Mouse (Mus musculus): ENCODE data around the gene AW822073.
"Not testable (repeated sequence)": the region's sequence is repeated elsewhere in the genome, so short reads cannot be mapped to it uniquely, and the experiment has no call there.

The AW822073 gene

DNA sequence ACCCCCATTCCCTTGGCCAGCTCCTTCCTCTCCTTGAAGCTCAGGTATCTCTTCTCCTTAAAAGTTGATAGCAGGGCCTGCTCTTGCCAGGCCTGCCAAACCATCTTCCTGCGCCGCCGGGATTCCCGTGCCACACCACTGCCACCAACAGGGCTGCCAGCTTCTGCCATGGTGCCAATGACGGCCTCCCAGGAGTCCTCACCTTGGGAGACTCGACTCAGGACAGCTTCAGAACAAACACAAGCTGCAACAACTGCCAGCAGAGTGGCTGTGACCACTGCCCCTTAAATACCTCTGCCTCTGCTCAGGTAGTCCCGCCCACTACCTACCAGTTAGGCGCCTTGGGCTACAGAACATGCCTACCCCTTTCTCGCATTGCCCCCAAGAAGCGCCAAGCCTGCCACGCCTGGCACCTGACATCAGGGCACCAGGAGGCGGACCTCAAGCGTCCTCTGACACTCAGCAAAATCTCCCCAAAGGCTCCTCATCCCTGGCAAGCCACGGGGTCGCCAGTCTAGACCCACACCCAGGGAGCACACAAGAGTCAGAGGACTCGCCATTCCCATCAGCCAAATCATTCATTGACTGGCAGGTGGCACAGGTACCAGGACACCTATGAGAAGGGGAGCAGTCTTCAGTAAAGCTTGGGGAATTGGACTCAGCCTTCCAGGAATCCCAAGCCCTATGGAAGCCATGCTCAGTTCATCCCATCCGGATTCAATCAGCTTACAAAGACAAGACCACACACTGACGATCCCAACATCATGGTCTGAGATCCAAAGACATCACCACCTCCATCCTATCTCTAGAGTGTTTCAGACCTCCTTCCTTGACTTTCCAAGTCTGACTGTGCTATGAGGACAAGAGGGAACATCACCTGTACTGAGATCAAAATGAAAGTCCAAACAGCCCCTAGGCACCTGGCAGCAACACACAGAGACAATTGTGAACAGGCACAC is at the start of gene AW822073:
Gene AW822073 (minus strand): TSS at position 104 of the 959 bp plus-strand sequence.
- not testable (repeated sequence) for DNase-seq (ENCODE audit: low spot score in 2 of 2)

DNA sequence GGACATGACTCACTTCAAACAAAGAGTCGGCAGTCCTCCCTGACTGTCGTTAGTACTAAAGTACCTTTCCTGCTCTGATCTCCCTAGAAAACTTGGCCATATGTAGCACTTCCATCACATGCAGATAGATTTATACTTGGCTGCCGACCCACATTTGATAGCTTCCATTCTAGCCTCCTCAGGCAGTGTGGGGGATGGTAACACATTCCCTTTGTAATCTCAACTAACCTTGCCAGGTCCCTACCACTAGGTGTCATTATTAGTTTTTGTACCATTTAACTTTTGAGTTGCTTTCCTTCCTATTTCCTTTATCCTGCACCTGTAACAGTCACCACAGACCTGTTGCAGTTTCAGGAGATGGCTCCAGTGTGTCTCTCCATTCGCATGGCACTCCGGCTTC is 33.7 kb upstream of the AW822073 start:
- DNase-seq (ENCODE audit: low spot score in 2 of 2): no peak

DNA sequence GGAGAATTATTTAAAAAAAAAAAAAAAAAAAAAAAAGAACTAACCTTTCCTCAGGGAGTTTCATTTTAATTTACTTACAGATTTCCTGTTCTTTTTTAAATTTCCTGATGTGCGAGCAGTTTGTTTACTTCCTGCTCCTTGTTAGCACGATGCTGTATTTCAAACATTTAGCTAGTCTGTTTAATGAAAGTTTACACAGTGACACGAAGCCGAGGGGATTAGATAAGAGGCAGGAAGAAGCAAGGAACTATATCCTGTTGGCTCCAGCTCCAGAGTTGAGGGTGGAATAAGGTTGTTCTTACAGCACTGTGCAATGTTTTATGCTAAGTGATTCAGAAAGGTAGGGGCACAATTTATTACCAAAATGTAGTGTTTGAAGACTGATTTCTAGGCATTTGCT is 31.2 kb upstream of the AW822073 start:
- no peak for DNase-seq (ENCODE audit: low spot score in 2 of 2)

DNA sequence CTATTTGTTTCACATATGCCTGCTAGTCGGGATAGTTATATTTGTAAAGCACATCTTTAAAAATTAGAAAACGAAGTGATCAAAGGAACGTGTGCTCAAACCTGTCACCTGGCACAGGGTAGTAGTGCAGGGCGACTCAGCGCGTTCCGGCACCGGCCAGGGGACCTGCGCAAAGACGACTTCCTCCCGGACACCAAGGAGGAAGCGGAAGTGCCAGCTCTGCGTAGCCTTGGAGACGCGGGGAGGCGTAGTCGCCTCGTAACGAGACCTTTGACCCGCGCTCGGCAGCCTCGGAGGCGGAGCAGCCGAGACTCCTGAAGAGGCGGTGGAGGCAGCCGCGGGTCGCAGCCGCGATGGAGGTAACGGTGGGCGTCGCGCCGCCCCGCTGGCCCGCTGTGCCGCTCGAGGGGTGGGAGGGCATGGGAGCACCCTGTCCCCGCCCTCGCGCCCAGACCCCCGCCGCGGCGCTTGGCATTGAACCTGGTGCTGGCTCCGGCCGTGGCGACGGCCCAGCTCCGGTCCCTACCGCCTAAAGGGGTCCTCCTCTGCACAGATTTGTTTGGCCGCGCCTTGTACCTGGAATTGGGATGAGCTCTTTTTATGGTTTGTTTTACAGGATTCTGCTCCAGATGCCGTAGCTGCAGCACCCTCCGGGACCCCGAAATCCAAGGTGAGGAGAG is 30.6 kb upstream of the AW822073 start, which contains the start of gene Gcc2:
Gene Gcc2 (plus strand): TSS at position 285 of the 680 bp plus-strand sequence.
- peak; percentile 84 to 90 for DNase-seq (ENCODE audit: low spot score in 2 of 2)

DNA sequence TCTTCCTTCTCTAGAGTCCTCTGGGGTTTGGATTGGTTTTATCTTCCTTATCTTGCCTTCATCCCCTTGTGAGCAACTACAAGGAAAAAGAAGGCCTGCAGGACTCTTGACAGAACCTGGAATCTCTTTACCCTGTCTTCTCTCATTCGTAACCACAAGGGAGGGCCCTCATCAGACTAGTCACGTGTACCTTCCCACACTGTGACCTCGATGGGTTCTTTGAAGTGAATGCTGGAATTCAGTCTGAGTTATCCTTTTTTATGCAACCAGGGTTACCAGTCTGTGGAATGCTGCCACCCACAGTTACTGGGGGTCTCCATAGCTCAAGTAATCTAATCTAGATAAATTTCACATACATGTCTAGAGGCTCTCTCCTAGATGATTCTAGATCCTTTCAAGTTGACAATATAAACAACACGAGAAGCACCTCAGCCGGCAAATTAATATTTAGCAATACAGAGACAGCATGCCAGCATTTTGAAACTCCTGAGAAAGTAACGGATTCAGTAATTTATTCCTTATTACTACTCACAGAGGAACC is 30.0 kb upstream of the AW822073 start:
- no peak for DNase-seq (ENCODE audit: low spot score in 2 of 2)

DNA sequence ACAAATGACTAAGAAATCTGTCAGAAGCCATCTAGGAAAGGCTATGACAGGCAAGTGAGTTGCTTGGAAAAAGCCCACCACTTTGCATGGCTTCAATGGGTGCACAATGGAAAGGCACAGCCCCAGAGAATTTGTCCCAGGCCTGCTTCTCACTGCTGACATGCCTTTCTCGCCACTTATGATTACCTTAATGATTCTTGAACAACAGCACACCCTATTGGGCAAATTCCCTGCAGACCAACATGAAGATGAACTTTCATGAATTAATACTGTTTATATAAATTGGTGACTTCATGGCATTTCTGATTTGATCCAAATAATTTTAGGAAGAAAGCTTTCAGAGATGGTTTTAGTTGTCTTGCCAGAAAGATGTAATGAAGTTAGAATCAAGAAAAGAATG is 24.8 kb upstream of the AW822073 start:
- no peak for DNase-seq (ENCODE audit: low spot score in 2 of 2)

DNA sequence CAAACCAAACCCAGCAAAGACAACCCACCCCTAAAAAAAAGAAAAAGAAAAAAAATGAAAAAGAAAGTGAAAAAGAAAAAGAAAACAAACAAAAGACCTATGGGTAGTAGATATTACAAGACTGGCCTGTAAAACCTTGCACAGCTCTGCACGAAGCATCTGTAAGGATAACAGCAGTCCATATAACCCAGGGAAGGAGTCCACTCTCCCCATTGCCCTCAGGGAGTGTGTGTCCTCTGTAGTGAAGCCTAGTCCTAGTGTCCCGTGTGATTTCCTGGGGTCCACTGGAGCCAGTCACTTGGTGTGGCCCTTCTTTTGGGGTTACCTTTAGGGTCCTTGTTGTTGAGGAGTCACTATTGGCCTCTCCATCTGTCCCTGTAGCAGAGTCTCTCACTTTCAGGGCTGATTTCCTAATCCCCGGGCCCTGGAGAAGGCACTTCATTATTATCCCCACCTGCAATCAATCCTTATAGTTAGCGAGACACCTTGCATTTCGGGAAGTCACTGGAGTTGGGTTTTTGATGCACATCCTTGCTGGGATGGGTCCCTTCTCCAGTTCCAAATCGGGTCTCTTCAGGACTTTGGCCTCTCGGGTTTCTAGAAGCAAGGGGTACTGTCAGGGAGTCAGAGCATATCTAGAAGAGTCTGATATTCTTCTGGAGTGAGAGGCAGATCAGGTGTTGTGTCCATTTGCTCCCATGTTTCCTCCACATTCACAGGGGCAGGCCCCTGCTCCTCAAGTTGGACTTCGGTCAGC is 14.4 kb upstream of the AW822073 start:
- DNase-seq (ENCODE audit: low spot score in 2 of 2): peak; percentile 40 to 54

DNA sequence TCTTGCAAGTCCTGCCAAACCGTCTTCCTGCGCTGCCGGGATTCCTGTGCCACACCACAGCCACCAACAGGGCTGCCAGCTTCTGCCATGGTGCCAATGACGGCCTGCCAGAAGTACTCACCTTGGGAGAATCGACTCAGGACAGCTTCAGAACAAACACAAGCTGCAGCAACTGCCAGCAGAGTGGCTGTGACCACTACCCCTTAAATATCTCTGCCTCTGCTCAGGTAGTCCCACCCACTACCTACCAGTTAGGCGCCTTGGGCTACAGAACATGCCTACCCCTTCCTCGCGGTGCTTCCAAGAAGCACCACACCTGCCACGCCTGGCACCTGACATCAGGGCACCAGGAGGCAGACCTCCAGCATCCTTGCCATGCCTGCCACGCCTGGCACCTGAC is 11.9 kb upstream of the AW822073 start, which contains the start of gene Gm4981:
Gene Gm4981 (minus strand): TSS at position 89 of the 400 bp plus-strand sequence.
- no peak for DNase-seq (ENCODE audit: low spot score in 2 of 2)

DNA sequence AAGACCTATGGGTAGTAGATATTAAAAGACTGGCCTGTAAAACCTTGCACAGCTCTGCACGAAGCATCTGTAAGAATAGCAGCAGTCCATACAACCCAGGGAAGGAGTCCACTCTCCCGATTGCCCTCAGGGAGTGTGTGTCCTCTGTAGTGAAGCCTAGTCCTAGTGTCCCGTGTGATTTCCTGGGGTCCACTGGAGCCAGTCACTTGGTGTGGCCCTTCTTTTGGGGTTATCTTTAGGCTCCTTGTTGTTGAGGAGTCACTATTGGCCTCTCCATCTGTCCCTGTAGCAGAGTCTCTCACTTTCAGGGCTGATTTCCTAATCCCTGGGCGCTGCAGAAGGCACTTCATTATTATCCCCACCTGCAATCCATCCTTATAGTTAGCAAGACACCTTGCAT is 10.3 kb upstream of the AW822073 start:
- DNase-seq (ENCODE audit: low spot score in 2 of 2): not testable (repeated sequence)

DNA sequence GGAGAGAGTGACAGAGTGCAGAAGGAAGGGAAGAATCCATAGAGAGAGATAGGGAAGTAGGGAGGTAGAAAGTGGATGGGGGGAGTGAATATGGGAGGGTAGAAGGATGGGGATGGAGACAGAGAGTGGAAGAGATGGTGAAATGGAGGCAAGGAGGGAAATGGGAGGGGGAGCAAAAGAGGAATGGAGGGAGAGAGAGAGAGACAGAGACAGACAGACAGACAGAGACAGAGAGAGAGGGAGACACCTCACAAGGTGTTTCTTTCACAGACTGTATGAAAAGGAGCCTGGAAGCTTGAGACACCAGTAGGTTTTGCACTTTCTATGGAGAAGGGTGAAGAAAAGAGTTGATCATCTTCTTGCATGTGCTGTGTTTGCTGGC is 9.0 kb upstream of the AW822073 start:
- DNase-seq (ENCODE audit: low spot score in 2 of 2): not testable (repeated sequence)

DNA sequence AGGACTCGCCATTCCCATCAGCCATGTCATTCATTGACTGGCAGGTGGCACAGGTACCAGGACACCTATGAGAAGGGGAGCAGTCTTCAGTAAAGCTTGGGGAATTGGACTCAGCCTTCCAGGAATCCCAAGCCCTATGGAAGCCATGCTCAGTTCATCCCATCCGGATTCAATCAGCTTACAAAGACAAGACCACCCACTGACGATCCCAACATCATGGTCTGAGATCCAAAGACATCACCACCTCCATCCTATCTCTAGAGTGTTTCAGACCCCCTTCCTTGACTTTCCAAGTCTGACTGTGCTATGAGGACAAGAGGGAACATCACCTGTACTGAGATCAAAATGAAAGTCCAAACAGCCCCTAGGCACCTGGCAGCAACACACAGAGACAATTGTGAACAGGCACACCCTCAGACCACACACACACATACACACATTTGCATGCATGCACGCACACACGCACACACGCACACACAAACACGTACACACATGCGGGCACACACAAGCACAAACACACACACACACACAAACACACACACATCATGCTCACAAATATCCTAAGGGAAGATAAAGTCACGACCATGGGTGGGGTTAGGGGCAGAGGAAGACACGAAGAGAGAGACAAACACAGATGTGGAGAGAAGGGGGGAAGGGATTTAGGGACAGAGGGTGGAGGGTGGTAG is 8.5 kb upstream of the AW822073 start:
- DNase-seq (ENCODE audit: low spot score in 2 of 2): not testable (repeated sequence)

DNA sequence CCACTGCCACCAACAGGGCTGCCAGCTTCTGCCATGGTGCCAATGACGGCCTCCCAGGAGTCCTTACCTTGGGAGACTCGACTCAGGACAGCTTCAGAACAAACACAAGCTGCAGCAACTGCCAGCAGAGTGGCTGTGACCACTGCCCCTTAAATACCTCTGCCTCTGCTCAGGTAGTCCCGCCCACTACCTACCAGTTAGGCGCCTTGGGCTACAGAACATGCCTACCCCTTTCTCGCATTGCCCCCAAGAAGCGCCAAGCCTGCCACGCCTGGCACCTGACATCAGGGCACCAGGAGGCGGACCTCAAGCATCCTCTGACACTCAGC is 7.9 kb upstream of the AW822073 start, which contains the start of gene Duxf3:
Gene Duxf3 (minus strand): TSS at position 35 of the 329 bp plus-strand sequence.
- DNase-seq (ENCODE audit: low spot score in 2 of 2): not testable (repeated sequence)

DNA sequence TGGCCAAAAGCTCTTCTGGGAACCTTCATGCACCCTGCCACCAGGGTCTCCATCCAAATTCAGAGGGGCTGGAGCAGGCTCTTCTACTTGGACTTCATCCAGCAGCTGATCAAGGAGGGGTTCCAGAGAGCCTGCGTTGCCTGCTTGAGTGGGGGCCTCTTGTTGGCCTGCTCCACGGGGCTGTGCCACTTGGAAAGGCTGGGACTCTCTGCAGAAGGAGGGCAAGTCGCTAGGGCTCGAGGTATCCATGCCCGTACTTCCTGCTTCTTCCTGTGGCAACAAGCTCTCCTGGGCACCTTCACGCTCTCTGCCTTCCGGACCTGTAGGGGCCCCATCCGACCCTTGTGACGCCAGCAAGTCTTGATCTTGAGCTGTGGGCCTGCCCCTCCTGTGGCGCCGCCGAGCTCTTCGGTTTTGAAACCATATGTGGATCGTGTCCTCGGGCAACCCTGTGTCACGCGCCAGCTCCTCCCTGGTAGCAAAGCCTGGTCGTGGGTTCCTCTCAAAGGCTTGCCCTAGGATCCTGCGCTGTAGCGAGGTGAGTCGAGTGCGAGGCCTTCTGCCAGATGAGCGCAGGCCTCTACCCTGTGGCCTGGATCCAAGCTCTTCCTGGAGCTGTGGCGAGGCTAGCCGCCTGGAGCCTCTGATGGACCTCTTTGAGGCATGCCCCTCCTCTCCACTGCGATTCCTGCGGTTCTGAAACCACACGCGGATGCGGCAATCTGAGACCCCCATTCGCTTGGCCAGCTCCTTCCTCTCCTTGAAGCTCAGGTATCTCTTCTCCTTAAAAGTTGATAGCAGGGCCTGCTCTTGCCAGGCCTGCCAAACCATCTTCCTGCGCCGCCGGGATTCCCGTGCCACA is 7.3 kb upstream of the AW822073 start:
- DNase-seq (ENCODE audit: low spot score in 2 of 2): peak; percentile 50 to 60

DNA sequence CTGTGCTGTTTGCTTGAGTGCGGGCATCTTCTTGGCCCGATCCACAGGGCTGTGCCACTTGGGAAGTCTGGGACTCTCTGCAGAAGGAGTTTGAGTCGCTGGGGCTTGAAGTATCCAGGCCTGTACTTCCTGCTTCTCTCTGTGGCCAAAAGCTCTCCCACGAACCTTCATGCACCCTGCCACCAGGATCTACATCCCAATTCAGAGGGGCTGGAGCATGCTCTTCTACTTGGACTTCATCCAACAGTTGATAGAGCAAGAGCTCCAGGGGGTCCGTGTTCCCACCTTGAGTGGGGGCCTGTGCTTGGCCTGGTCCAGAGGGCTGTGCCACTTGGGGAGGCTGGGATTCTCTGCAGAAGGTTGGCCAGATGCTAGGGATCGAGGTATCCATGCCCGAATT is 6.4 kb upstream of the AW822073 start:
- DNase-seq (ENCODE audit: low spot score in 2 of 2): not testable (repeated sequence)

DNA sequence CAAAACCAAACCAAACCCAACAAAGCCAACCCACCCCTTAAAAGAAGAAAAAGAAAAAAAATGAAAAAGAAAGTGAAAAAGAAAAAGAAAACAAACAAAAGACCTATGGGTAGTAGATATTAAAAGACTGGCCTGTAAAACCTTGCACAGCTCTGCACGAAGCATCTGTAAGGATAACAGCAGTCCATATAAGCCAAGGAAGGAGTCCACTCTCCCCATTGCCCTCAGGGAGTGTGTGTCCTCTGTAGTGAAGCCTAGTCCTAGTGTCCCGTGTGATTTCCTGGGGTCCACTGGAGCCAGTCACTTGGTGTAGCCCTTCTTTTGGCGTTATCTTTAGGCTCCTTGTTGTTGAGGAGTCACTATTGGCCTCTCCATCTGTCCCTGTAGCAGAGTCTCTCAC is 5.3 kb upstream of the AW822073 start:
- DNase-seq (ENCODE audit: low spot score in 2 of 2): not testable (repeated sequence)

DNA sequence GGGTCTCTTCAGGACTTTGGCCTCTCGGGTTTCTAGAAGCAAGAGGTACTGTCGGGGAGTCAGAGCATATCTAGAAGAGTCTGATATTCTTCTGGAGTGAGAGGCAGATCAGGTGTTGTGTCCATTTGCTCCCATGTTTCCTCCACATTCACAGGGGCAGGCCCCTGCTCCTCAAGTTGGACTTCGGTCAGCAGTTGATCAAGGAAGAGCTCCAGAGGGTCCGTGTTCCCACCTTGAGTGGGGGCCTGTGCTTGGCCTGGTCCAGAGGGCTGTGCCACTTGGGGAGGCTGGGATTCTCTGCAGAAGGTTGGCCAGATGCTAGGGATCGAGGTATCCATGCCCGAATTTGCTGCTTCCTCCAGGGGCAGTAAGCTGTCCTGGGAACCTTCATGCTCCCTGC is 3.1 kb upstream of the AW822073 start:
- DNase-seq (ENCODE audit: low spot score in 2 of 2): not testable (repeated sequence)

DNA sequence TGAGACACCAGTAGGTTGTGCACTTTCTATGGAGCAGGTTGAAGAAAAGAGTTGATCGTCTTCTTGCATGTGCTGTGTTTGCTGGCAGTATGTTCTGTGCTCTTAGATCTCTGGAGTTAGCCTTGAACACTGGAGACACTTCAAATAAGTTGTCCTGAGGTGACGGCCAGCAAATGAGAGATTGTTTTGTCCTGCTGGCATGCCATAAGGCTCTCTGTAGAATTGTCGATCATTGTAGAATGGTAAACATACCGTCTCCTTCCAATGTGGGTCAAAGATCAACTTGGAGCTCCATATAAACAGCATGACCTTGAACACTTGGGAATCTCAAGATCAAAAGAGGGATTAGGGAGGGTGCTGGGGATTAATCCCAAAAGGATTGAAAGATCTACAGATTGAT is 1.6 kb upstream of the AW822073 start:
- DNase-seq (ENCODE audit: low spot score in 2 of 2): not testable (repeated sequence)

DNA sequence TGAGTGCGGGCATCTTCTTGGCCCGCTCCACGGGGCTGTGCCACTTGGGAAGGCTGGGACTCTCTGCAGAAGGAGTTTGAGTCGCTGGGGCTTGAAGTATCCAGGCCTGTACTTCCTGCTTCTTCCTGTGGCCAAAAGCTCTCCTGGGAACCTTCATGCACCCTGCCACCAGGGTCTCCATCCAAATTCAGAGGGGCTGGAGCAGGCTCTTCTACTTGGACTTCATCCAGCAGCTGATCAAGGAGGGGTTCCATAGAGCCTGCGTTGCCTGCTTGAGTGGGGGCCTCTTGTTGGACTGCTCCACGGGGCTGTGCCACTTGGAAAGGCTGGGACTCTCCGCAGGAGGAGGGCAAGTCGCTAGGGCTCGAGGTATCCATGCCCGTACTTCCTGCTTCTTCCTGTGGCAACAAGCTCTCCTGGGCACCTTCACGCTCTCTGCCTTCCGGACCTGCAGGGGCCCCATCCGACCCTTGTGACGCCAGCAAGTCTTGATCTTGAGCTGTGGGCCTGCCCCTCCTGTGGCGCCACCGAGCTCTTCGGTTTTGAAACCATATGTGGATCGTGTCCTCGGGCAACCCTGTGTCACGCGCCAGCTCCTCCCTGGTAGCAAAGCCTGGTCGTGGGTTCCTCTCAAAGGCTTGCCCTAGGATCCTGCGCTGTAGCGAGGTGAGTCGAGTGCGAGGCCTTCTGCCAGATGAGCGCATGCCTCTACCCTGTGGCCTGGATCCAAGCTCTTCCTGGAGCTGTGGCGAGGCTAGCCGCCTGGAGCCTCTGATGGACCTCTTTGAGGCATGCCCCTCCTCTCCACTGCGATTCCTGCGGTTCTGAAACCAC is 541 bp downstream of the AW822073 start:
- DNase-seq (ENCODE audit: low spot score in 2 of 2): peak in 1 of 2 experiments; percentile 54

DNA sequence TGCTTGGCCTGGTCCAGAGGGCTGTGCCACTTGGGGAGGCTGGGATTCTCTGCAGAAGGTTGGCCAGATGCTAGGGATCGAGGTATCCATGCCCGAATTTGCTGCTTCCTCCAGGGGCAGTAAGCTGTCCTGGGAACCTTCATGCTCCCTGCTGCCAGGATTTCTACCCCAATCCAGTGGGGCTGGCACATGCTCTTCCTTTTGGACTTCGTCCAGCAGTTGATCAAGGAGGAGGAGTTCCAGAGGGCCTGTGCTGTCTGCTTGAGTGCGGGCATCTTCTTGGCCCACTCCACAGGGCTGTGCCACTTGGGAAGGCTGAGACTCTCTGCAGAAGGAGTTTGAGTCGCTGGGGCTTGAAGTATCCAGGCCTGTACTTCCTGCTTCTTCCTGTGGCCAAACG is 1.6 kb downstream of the AW822073 start:
- not testable (repeated sequence) for DNase-seq (ENCODE audit: low spot score in 2 of 2)

Measured in natural killer cell, adult 2 months (primary cell).